Mouse (Mus musculus): ENCODE results near the gene Hrh1.

Hrh1 gene

DNA sequence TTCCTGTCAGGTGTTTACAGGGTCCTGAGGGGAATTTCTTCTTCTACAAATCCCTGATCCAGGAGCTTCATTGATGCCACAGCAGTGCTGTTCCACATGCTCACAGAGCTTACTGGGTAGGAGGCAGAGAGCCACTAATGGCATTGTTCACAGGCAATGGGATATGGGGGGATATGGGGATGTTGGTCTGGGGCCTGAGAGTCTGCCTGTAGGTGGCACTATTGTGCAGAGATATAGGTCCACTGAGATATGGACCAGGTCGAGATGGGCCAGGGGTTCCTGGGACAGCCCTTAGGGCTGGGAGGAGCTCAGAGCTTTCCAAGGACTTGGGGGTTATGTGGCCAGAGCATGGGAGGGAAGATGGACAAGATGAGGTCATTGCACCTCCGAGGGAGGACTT is 42.6 kb downstream of the Hrh1 start:
- POLR2A ChIA-PET, result interaction anchor here in 1 of 4 experiments (0.7 kb wide), 1 partner anchor 12 kb away, joined by 3 read pairs; no protein-coding TSS in a partner anchor
- CTCF ChIA-PET, result interaction anchor here in 3 of 4 experiments (0.6 to 1.4 kb wide), 6 partner anchors 22 to 350 kb away, joined by 3 to 4 read pairs (median 3); no protein-coding TSS in a partner anchor

DNA sequence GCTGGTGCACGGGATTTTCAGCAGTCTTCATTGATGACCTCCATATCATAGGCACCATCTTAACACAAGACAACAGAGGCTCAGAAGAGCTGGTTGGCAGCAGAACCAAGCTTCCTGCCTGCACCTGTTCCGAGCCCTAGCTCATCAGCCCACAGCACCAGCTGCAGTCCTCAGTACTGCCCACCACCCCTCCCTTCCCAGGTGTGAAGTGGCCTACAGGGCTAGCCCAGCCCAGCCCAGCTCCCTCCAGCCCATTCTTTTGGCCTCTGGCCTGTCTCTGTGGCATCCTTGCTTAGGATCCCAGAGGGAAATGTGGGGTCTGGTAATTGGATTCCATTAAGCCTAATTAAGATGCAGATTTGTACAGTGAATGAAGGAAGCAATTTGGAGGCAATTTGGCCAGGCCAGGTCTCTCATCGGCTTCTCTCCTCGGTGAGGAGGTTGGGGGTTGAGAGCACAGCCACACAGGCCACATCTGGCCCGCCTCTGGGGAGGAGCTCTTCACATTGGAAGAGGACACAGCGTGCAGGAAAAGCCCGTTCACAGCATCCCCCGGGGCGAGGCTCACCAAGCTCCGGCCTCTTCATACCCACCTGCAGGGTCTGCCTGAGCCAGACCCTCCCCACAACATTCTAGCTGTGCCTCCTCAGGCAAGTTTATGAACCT is 43.2 kb downstream of the Hrh1 start:
- ChIA-PET CTCF (interaction anchor here (0.6 to 1.4 kb wide), 8 partner anchors 9 to 301 kb away, joined by 3 to 6 read pairs (median 4); no protein-coding TSS in a partner anchor), POLR2A (interaction anchor here in 1 of 4 experiments (0.7 kb wide), 1 partner anchor 12 kb away, joined by 3 read pairs; no protein-coding TSS in a partner anchor)

DNA sequence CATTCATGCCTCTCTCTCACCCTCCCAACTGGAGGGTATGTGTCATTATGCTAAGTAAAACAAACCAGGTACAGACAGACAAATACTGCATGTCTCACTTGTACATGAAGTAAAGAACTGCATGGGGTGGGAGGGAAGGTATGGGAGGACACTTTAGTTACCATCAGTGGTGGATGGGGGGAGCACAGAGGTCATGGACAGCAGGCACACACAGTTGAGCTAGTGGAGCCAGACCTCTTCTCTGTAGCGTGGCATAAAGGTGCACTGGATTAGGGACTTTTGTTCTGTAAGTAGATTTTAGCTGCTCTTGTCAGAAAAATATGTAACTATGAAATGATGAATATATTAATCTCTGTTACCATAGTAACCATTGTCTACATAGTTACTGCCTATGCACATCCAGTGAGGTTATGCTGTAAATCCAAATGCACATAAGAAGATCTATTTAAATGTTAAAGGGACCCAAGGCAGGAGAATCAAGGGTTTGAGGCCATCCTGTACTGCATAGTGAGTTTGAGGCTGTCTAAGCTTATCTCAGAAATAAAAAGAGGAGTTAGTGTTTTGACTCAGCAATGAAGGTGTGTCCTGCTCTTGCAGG is 46.6 kb downstream of the Hrh1 start:
- POLR2A ChIA-PET, result no interaction called here
- CTCF ChIA-PET, result no interaction called here

DNA sequence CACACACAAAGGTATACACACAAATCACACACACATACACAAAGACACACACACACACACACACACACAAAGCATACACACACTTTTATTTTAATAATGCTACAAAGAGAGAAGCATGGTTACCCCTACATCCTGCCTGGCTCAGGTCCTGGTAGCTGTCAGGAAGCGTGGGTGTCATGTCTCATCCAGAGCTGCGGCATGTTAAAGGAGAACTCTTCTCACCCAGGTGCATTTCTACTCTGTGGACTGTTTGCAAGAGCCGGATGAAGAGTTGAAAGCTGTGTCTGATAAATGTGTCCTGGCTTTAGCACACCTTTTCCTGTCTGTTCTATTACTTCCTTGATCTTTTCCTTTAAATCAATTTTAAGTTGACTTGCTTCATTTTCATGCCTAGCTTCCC is 47.2 kb downstream of the Hrh1 start:
- POLR2A ChIA-PET, result no interaction called here
- CTCF ChIA-PET, result interaction anchor here in 1 of 4 experiments (0.5 kb wide), 1 partner anchor 38 kb away, joined by 7 read pairs; no protein-coding TSS in a partner anchor

DNA sequence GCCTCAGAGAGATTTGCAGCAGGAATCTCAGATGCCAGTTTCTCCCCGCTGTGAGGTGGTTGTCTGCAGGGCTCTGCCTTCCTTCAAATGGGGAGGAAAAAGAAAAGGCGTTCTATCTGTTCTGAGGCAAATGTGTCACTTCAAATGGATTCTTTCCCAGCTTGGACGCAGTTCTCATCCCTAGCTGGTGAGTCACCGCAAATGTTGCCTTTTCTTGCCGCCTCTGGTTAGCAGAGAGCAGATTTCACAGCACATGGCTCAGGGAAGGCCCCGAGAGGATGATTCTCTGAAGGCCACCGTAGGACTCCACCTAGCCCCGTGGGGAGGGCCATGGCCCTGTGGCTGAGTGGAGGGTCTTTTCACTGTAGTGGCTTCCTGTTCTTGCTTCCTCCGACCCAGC is 51.2 kb downstream of the Hrh1 start:
- CTCF ChIA-PET, result interaction anchor here in 1 of 4 experiments (0.6 kb wide), 1 partner anchor 96 kb away, joined by 4 read pairs; no protein-coding TSS in a partner anchor
- POLR2A ChIA-PET, result no interaction called here

DNA sequence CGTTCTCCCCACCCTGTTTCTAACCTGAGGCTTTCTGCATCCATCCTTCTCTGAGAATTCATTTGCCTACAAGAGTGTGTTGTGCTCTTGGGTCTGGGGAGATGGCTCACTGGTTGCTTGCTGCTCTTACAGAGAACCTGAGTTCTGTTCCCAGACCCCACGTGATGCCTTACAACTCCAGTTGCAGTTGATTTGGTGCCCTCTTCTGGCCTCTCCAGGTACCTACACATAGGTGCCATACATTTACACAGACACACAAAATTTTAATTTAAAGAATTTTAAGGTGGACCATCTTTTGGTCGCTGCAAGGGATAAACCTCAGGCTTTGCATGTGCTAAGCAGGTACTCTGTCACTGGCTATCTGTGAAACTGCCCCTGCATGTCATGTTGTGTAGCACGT is 57.5 kb downstream of the Hrh1 start:
- CTCF ChIA-PET, result interaction anchor here in 2 of 4 experiments (1.2 to 1.3 kb wide), 3 partner anchors 49 to 242 kb away, joined by 3 read pairs; no protein-coding TSS in a partner anchor
- POLR2A ChIA-PET, result no interaction called here

DNA sequence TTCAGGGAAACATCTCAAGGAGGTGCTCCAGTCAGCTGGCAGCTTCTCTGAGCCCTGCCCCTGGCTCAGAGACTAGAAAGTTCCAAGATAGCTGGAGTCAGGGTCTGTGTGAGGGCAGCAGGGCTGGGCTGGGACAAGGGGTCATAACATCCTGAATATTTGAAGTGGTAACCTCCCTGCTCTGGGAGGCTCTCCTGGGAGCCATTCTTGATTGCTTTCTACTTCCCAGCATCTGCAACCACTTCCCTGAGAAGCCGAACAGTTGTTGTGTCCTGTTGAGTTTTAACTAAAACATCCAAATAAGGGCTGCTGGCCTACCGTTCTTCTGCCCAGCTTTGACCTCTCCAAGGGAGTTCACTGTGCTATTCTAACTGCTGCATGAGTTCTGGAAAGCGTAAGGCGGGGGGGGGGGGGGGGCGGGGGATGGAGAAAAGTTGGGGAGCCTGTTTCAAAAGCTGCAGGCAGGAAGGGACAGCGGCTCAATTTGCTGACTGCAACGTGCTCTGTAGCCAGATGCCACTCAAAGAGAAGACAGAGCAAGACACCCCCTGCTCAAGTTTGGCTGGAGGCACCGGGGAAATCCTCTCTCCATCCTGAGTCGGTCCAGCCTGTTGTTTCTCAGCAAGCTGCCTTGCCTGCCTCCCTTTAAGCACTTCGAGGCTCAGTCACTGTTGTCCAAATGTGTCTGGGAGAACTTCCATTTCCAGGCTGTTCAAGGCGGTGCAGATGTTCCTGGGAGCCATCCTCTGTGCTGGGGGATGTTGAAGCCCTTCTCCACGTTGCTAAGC is 58.7 kb downstream of the Hrh1 start:
- CTCF ChIA-PET, result no interaction called here
- POLR2A ChIA-PET, result interaction anchor here in 1 of 4 experiments (1.1 kb wide), 1 partner anchor 111 kb away, joined by 3 read pairs; no protein-coding TSS in a partner anchor

DNA sequence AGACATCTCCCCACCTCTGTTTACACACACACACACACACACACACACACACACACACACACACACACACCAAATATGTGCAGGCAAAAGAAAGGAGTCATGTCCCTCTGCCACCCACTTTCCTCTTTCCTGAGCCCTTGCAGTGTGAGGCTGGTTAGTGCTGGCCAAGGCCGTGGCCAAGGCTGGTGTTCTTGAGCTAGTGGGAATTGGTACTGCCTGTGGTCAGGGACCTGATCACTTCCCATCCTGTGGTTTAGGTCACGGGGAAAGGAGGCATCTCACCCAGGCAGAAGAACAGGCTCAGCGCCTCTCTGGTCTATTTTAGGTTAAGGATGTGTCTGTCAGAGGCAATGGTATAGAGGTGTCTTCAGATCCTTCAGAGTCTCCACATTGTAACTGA is 59.6 kb downstream of the Hrh1 start:
- CTCF ChIA-PET, result interaction anchor here in 2 of 4 experiments (0.6 to 0.9 kb wide), 3 partner anchors 11 to 319 kb away, joined by 3 read pairs; no protein-coding TSS in a partner anchor

DNA sequence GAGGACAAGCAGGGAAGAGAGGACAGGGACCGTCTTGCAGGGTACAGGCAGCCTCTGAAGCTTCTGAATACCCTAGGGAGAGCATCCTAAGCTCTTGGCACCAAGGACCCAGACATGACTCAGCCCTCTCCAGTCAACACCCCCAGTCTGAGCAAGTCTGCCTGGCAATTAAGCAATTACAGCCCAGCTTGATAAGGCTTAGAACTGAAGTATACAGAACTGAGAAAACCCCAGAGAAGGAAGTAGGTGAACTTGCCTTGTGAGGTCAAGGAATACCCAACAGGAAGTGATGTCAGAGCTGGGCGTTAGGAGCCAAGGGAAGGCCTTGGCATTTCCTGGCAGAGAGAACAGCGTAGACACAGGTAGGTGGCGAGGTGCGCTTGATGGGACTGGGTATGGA is 60.5 kb downstream of the Hrh1 start:
- CTCF ChIA-PET, result interaction anchor here in 1 of 4 experiments (0.9 kb wide), 1 partner anchor 50 kb away, joined by 3 read pairs; no protein-coding TSS in a partner anchor
- POLR2A ChIA-PET, result interaction anchor here in 1 of 4 experiments (1.1 kb wide), 1 partner anchor 51 kb away, joined by 3 read pairs; no protein-coding TSS in a partner anchor

More for the DNA sequence above, 59.6 kb downstream of the Hrh1 start:
- POLR2A ChIA-PET, result interaction anchor here in 1 of 4 experiments (1.1 kb wide), 1 partner anchor 50 kb away, joined by 3 read pairs; no protein-coding TSS in a partner anchor

DNA sequence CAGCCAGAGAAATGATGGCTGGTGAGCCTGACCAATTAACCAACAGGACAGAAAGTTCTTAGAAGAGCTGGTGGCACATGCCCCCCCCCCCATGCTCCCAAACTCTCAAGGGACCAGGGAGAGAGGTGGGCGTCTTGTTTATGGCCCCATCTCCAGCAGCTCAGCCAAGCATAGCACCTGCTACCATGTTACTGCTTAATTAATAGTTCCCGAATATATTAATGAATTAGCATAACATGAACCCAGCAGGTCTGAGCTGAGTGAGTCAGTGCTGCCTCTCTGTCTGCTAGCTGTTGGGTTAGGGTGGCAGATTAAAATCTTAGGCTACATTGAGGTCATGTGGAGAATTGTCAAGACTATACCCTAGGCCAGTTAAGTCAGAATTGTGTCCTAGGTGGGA is 62.2 kb downstream of the Hrh1 start:
- ChIA-PET CTCF (interaction anchor here in 3 of 4 experiments (0.6 to 1.4 kb wide), 5 partner anchors 31 to 238 kb away, joined by 3 to 7 read pairs (median 4); no protein-coding TSS in a partner anchor), POLR2A (no interaction called here)

DNA sequence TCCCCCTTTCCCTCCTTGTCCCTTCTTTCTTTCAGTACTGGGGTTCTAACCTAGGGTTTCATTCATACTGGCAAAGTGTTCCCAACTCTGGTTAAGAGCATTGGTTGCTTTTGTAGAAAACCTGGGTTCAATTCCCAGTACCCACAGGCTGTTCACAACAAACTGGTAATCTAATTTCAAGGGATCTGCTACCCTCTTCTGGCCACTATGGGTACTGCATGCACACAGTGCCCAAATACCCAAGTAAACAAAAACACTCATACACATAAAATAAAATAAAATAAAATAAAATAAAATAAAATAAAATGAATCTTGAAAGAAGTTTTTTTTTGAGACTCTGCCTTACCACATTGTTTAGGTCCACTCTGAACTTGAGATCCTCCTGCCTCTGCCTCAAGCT is 63.8 kb downstream of the Hrh1 start:
- ChIA-PET POLR2A (interaction anchor here in 1 of 4 experiments (1.0 kb wide), 1 partner anchor 239 kb away, joined by 3 read pairs; no protein-coding TSS in a partner anchor), CTCF (interaction anchor here (0.7 to 4.0 kb wide), 22 partner anchors 16 to 1498 kb away, joined by 3 to 53 read pairs (median 4); partner anchors contain the start of gene Hrh1 (in 1 of the 4))

DNA sequence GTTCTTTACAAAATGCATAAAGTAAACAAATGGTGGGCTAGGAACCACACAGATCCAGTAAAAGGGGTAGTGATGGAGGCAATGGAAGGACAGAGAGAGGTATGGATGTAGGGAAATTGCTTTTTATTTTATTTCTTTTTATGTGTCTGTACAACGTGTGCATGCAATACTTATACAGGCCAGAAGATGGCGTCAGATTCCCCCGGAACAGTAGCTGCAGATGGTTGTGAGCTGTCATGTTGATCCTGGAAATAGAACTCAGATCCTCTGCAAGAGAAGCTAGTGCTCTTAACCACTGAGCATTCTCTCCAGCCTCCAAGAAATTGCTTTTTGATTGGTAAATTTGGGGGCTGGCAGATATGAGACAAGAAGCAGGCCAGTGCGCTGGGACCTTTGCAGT is 65.0 kb downstream of the Hrh1 start:
- ChIA-PET CTCF (interaction anchor here (0.5 to 4.0 kb wide), 46 partner anchors 9 to 473 kb away, joined by 3 to 53 read pairs (median 4); no protein-coding TSS in a partner anchor), POLR2A (interaction anchor here in 1 of 4 experiments (1.0 kb wide), 1 partner anchor 238 kb away, joined by 3 read pairs; no protein-coding TSS in a partner anchor)

DNA sequence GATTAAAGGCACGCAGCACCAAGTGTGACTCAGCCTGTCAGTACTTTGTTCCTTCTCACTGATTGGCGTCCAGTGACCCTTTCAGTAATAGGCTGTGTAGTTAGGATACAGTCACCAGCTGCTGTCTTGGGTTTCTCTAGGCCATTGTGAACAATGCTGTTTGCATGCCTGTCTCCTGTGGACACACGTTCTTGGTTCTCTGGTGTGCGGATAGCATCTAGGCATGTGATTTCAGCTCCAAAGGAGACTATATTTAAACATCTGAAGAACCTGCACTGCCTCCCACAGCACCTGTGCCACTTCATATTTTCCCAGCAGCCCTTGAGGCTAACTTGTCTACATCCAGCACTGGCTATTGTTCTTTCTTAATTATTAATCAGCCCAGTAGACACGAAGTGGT is 75.8 kb downstream of the Hrh1 start:
- CTCF ChIA-PET, result no interaction called here
- POLR2A ChIA-PET, result no interaction called here

DNA sequence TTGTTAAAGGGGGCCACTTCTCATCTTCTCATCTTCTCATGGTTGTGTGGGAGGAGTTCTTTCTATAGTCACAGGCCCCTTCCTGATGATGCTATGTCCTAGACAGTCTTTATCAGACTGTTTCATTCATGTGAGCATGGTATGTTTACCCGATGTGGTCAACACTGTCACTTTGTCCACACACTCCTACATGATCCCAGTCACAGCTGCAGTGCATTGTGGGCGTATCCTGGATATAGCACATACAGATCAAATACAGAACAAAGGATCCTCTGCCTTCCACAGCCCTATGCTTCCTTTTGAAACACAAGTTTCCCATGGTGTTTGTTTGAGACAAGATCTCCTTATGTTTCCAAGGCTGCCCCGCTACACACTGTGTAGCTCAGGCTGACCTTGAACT is 76.3 kb downstream of the Hrh1 start:
- CTCF ChIA-PET, result no interaction called here
- POLR2A ChIA-PET, result no interaction called here

DNA sequence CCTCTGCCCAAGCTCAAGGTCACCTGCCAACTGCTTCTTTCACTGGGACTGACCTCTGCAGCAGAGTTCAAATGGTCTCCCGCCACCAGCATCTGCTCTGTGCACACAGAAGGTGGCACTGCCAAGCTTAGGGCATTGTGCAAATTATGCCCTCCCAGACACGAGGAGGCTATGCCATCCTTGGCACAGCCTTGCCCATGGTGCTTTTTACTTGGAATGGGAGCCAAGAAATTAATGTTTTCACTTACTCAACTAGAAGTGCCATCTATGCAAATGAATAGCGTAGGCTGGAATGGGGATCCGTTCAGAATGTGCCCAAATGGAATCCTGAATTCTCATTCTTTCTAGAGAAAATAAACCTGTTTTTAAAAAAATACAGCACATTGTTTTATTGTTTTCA is 77.2 kb downstream of the Hrh1 start:
- ChIA-PET POLR2A (no interaction called here), CTCF (interaction anchor here in 1 of 4 experiments (0.7 kb wide), 1 partner anchor 812 kb away, joined by 3 read pairs; no protein-coding TSS in a partner anchor)

DNA sequence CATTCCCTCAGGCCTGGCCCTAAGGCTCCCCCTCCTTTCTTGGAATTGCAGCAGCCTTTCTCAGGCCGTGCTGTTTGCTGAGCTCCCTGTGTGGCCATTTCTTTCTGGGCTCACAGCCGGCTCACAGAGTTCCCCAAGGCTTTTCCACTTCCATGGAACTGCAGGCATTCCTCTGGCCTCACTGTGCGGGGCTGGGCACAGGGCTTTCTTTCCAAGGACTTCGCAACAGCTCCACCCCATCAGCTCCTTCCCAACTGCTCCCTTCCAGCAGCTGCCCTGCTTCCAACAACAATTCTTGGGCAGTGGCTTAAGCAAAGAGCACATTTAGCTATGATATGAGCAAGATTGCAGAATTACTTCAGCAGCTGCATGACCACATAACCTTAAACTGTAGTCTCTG is 81.0 kb downstream of the Hrh1 start:
- ChIA-PET POLR2A (no interaction called here), CTCF (interaction anchor here in 2 of 4 experiments (0.8 to 1.8 kb wide), 2 partner anchors 56 to 219 kb away, joined by 3 to 6 read pairs; no protein-coding TSS in a partner anchor)

DNA sequence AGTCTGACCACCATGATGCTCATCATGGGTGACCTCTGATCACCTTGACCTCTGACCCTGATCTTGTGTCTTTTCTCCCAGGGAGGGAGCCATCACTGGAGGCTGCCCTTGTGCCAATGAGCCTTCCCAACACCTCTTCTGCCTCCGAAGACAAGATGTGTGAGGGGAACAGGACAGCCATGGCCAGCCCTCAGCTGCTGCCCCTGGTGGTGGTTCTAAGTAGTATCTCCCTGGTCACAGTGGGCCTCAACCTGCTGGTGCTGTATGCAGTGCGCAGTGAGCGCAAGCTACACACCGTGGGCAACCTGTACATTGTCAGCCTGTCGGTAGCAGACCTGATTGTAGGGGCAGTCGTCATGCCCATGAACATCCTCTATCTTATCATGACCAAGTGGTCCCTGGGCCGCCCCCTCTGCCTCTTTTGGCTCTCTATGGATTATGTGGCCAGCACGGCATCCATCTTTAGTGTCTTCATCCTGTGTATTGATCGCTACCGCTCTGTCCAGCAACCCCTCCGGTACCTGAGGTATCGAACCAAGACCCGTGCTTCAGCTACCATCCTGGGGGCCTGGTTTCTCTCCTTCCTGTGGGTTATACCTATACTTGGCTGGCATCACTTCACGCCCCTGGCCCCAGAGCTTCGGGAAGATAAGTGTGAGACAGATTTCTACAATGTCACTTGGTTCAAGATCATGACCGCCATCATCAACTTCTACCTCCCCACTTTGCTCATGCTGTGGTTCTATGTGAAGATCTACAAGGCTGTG is 82.1 kb downstream of the Hrh1 start:
- CTCF ChIA-PET, result interaction anchor here in 3 of 4 experiments (0.5 to 1.8 kb wide), 4 partner anchors 44 to 778 kb away, joined by 3 to 6 read pairs (median 4); no protein-coding TSS in a partner anchor
- POLR2A ChIA-PET, result no interaction called here

DNA sequence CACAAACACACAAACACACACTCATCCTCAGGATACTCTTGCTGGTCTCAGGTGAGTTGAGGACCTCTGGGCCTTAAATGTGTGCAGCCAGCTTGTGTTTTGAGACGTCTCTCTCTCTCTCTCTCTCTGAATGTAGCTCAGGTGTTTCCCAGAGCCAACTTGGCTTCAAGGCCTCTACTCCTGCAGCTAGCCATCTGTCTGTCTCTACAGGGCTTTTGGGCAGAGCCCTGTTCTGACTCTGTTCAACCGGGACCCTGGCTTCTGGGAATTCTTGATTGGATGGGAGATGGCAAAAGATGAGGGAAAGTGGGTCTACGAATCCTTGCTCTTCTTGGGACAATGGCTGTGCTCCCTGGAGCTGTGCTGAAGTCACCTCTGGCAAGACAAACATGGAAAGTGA is 91.6 kb downstream of the Hrh1 start:
- ChIA-PET POLR2A (interaction anchor here in 1 of 4 experiments (0.7 kb wide), 1 partner anchor 38 kb away, joined by 3 read pairs; no protein-coding TSS in a partner anchor), CTCF (interaction anchor here in 1 of 4 experiments (0.5 to 1.0 kb wide), 2 partner anchors 265 to 405 kb away, joined by 3 read pairs; no protein-coding TSS in a partner anchor)
